8 mouse cellular contexts compared by ENCODE assay signal in the genomic region with DNA sequence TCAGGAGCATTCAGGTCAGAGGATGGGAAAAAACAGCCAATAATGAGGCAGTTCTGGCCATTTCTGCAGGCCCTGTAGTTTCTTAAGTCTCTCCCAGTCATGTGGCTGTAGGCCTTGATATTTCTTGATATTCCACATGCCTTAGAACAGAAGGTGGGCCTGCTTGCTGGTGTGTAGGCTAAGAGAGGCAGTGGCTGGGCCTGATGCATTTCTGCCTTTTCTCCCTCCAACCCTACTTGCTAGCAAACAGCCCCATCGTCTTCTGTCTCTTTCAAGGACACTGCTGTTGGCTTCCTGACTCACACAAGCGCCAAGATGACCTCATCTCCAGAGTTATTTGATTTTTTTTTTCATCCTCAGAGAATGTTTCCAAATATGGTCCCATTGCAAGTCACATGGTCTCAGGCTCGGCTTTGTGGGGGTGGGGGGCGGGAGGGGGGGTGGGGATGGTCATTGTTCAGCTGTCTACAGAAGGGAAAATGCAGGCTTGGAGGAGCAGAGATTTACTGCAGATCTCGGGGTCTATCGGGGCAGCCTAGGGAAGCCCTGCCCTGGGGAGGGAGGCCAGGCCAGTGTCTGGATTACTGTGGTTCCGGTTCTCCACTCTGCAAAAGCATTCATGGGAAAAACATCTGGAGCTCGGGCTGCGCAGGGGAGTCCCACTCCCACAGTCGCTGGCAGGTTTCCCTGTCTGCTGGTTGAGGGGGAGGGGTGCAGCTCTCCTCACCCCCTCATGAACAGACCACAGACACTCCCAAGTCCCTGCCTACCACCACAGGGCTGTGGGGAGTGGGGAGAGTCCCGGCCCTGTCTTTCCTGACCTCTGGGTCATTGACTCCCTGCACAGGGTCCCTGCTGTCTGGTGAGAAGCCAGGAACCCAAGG. TPM values are rescaled to one million over a fixed set of nuclear protein-coding genes. Genes with fewer than 3 reads are reported as not detected.
DNase-seq lines count a peak whose midpoint lies in the region; ATAC-seq and TF ChIP-seq lines count a peak whose summit lies in the region.

No protein-coding gene starts in this region.

- peak overlapping the region; percentile 3; the same call in 1 of the 2 replicates for H3K4me2 ChIP-seq in heart, postnatal 0 days (ENCODE audit: low read depth, low read length)
- H3K4me2 ChIP-seq in midbrain, embryonic 11.5 days, result no peak overlapping the region

- H3K27ac ChIP-seq in forebrain, embryonic 10.5 days, result peak overlapping the region; percentile 82
- peak overlapping the region; percentile 99 for H3K27ac ChIP-seq in heart, postnatal 0 days (ENCODE audit: low read depth)
- peak overlapping the region; percentile 20; the same call in 1 of the 2 replicates for H3K27ac ChIP-seq in midbrain, embryonic 11.5 days (ENCODE audit: low read depth, low read length)

- H3K4me1 ChIP-seq in forebrain, embryonic 10.5 days, result peaks cover 41% of the 10 kb centered on the region
- H3K4me1 ChIP-seq in heart, postnatal 0 days (ENCODE audit: control insufficient read depth, insufficient read depth), result peaks cover 44% of the 10 kb centered on the region
- no peaks in the 10 kb centered on the region for H3K4me1 ChIP-seq in midbrain, embryonic 11.5 days (ENCODE audit: control insufficient read depth, insufficient read depth, low read length)

- peak; percentile 72 for DNase-seq in adrenal gland, postnatal 10 days
- DNase-seq in forebrain, embryonic 10.5 days (ENCODE audit: extremely low spot score, low spot score), result no peak
- DNase-seq in heart, postnatal 0 days (ENCODE audit: low spot score), result peak; percentile 96
- peak; percentile 56 to 83 for DNase-seq in kidney, postnatal 25 days
- no peak for DNase-seq in midbrain, embryonic 11.5 days (ENCODE audit: low spot score, missing footprints)
- peak; percentile 23 to 61 for DNase-seq in urinary bladder, postnatal 36 days (ENCODE audit: low spot score in 2 of 2)

- H3K9ac ChIP-seq in heart, postnatal 0 days (replicated peaks; ENCODE audit: low read depth, low read length), result peak overlapping the region; percentile 62
- no peak overlapping the region for H3K9ac ChIP-seq in midbrain, embryonic 11.5 days (ENCODE audit: low read length)

- H3K4me3 ChIP-seq in forebrain, embryonic 10.5 days, result no peak overlapping the region
- no peak overlapping the region for H3K4me3 ChIP-seq in heart, postnatal 0 days (ENCODE audit: low read depth, low read length)
- no peak overlapping the region for H3K4me3 ChIP-seq in midbrain, embryonic 11.5 days (ENCODE audit: low read depth, low read length)

- H3K27me3 ChIP-seq in forebrain, embryonic 10.5 days (ENCODE audit: poor library complexity, severe bottlenecking), result no peaks in the 10 kb centered on the region
- H3K27me3 ChIP-seq in heart, postnatal 0 days (ENCODE audit: control insufficient read depth, insufficient read depth, low read length), result no peaks in the 10 kb centered on the region
- H3K27me3 ChIP-seq in midbrain, embryonic 11.5 days (ENCODE audit: control insufficient read depth, insufficient read depth, low read length), result no peaks in the 10 kb centered on the region

- peak; percentile 72; the same call in 1 of the 2 replicates for TF ChIP-seq EP300 in heart, postnatal 0 days (IDR thresholded peaks at IDR 0.05; ENCODE audit: low read depth)

- no peaks in the 10 kb centered on the region for H3K36me3 ChIP-seq in forebrain, embryonic 10.5 days (replicated peaks)
- H3K36me3 ChIP-seq in heart, postnatal 0 days (replicated peaks; ENCODE audit: control insufficient read depth, insufficient read depth, low read length), result no peaks in the 10 kb centered on the region
- H3K36me3 ChIP-seq in midbrain, embryonic 11.5 days (ENCODE audit: control insufficient read depth, insufficient read depth, low read length), result no peaks in the 10 kb centered on the region

- WGBS in forebrain, embryonic 10.5 days, result 58% methylated on average over 11 of the region's 11 CpGs
- 2% methylated on average over 11 of the region's 11 CpGs for WGBS in heart, postnatal 0 days
- 48% methylated on average over 11 of the region's 11 CpGs for WGBS in midbrain, embryonic 11.5 days

- no peak for TF ChIP-seq CTCF in heart, postnatal 0 days (IDR thresholded peaks at IDR 0.05; ENCODE audit: low read depth)

- ATAC-seq in heart, postnatal 0 days (ENCODE audit: insufficient read depth, low read depth), result peak; percentile 73
- no peak for ATAC-seq in midbrain, embryonic 11.5 days (ENCODE audit: low FRiP score)
- no peak for ATAC-seq in cerebellum, adult (ENCODE audit: insufficient number of reproducible peaks, low FRiP score, low TSS enrichment)
- no peak for ATAC-seq in megakaryocyte progenitor cell, adult 5-6 weeks (replicated peaks; ENCODE audit: poor library complexity)

- H3K9me3 ChIP-seq in forebrain, embryonic 10.5 days, result no peaks in the 10 kb centered on the region
- H3K9me3 ChIP-seq in heart, postnatal 0 days (replicated peaks; ENCODE audit: control insufficient read depth, low read length), result no peaks in the 10 kb centered on the region
- H3K9me3 ChIP-seq in midbrain, embryonic 11.5 days (ENCODE audit: control insufficient read depth, low read length), result no peaks in the 10 kb centered on the region

RNA-seq across cellular contexts. Expression of a gene that starts 7.0 kb away (rescaled TPM):
- 10 to 100 TPM; 14.9 to 18.5 TPM for total RNA-seq in adrenal gland, postnatal 10 days (2021)
- polyA plus RNA-seq in forebrain, embryonic 10.5 days (2016; fragmentation: Nextera tagmentation; extraction: Ambion mirVana), result 0.10 TPM in 1 of 2 replicates, not detected in the other
- not detected in 2 replicates for total RNA-seq in heart, postnatal 0 days (2014; rRNA removed; ENCODE audit: low replicate concordance)
- polyA plus RNA-seq in heart, postnatal 0 days (2015; fragmentation: Nextera tagmentation; extraction: Ambion mirVana), result 0.11 TPM in 2 replicates
- not detected in 2 replicates for polyA plus RNA-seq in midbrain, embryonic 11.5 days (2014; fragmentation: Nextera tagmentation; extraction: Ambion mirVana)
- total RNA-seq in megakaryocyte progenitor cell, adult 5-6 weeks (2015), result not detected in 2 replicates
- total RNA-seq in megakaryocyte progenitor cell, adult 5-6 weeks (2017), result not detected in 2 replicates

RNA-seq across cellular contexts. Expression of a gene that starts 12.9 kb away (rescaled TPM):
- total RNA-seq in adrenal gland, postnatal 10 days (2021), result 100 to 1,000 TPM in 1 of 2 experiments, 10 to 100 TPM in 1; 34.3 to 233 TPM
- 0.20 and 0.27 TPM in 2 replicates for polyA plus RNA-seq in forebrain, embryonic 10.5 days (2016; fragmentation: Nextera tagmentation; extraction: Ambion mirVana)
- total RNA-seq in heart, postnatal 0 days (2014; rRNA removed; ENCODE audit: low replicate concordance), result 4,504 and 5,889 TPM in 2 replicates
- 3,958 and 4,151 TPM in 2 replicates for polyA plus RNA-seq in heart, postnatal 0 days (2015; fragmentation: Nextera tagmentation; extraction: Ambion mirVana)
- not detected in 2 replicates for polyA plus RNA-seq in midbrain, embryonic 11.5 days (2014; fragmentation: Nextera tagmentation; extraction: Ambion mirVana)
- not detected in 2 replicates for total RNA-seq in megakaryocyte progenitor cell, adult 5-6 weeks (2015)
- total RNA-seq in megakaryocyte progenitor cell, adult 5-6 weeks (2017), result not detected in 2 replicates

Comparison
In these comparisons a context has a peak if more than half of its experiments do, and no peak if none do; other contexts are left out.
1. DNase-seq: peak in adrenal gland, postnatal 10 days (single experiment), heart, postnatal 0 days (single experiment), kidney, postnatal 25 days (2 of 2) and urinary bladder, postnatal 36 days (2 of 2); none in forebrain, embryonic 10.5 days (single experiment) and midbrain, embryonic 11.5 days (single experiment).
2. H3K27ac ChIP-seq: peak in every context shown above with its lines; median percentile 99 in heart, postnatal 0 days; 82 in forebrain, embryonic 10.5 days; 20 in midbrain, embryonic 11.5 days.
3. RNA of a gene that starts 7.0 kb away (total RNA-seq): 14.9 to 18.5 TPM in adrenal gland, postnatal 10 days; not detected in heart, postnatal 0 days and not detected in megakaryocyte progenitor cell, adult 5-6 weeks; every median in the first group is over 10 times any median in the second.
4. RNA of a gene that starts 12.9 kb away (total RNA-seq): 4,504 to 5,889 TPM in heart, postnatal 0 days and 34.3 to 233 TPM in adrenal gland, postnatal 10 days; not detected in megakaryocyte progenitor cell, adult 5-6 weeks; every median in the first group is over 10 times any median in the second.